Mouse (Mus musculus) spleen, adult 2 months (tissue): ENCODE measurements at regions not wholly inside any gene's neighbourhood (a gene's known extent, or its start where the extent isn't known, plus 50 kb on each side); places are given as distances from the start of the nearest gene placed in this dataset.

Experiments
- CTCF ChIP-seq: fragments of 200-500 bp; IDR thresholded peaks from 2 replicates; pipeline ENCODE4 v1.5.1; 2011; ENCODE audit warnings: mild to moderate bottlenecking, inconsistent platforms; ENCODE audit not compliant: insufficient read depth, insufficient read length, insufficient replicate concordance; ENCODE audit errors: extremely low read depth
- POLR2A ChIP-seq: fragments of 200-500 bp; IDR thresholded peaks from 2 replicates; pipeline ENCODE4 v1.6.1; 2011; ENCODE audit warnings: low read depth, low read length, inconsistent platforms

GRCm38 (mm10) chr13:26026386-26026785, 743.6 kb downstream of the Hdgfl1 start:
- TF ChIP-seq CTCF, result no peak
- TF ChIP-seq POLR2A, result no peak
